Mouse (Mus musculus): ENCODE data around the gene Tmeff1. TPM values are rescaled to one million over a fixed set of nuclear protein-coding genes. Genes with fewer than 3 reads are reported as not detected.

The Tmeff1 gene
- polyA plus RNA-seq, 1 experiment from 2014 or later = 53.5 TPM

- Histone ChIP-seq H3K27me3 (ENCODE audit: poor library complexity, severe bottlenecking) (no peaks in the 10 kb centered on the region), H3K4me1 (peaks cover 11% of the 10 kb centered on the region), H3K36me3 (replicated peaks) (peaks cover 67% of the 10 kb centered on the region), H3K9me3 (peaks cover 8% of the 10 kb centered on the region; the same call in 1 of the 2 replicates), H3K4me3 (no peak overlapping the region), H3K27ac (no peak overlapping the region)
- 95% methylated on average over 7 of the region's 7 CpGs for WGBS
- DNase-seq (ENCODE audit: extremely low spot score, low spot score) = no peak
Observed at GRCm38 (mm10) chr4:48596111-48596510, 11.1 kb downstream of the Tmeff1 start.

- H3K4me3 ChIP-seq = no peak overlapping the region
- H3K4me1 ChIP-seq = peaks cover 11% of the 10 kb centered on the region
- WGBS = 58% methylated on average over 3 of the region's 3 CpGs
- no peak overlapping the region for H3K27ac ChIP-seq
- H3K9me3 ChIP-seq = no peaks in the 10 kb centered on the region
- H3K36me3 ChIP-seq (replicated peaks) = peaks cover 62% of the 10 kb centered on the region
- no peak for DNase-seq (ENCODE audit: extremely low spot score, low spot score)
- no peaks in the 10 kb centered on the region for H3K27me3 ChIP-seq (ENCODE audit: poor library complexity, severe bottlenecking)
Observed at GRCm38 (mm10) chr4:48605650-48606049, 20.7 kb downstream of the Tmeff1 start.

- DNase-seq (ENCODE audit: extremely low spot score, low spot score) = no peak
- no peak overlapping the region for H3K4me3 ChIP-seq
- H3K4me1 ChIP-seq = peaks cover 9% of the 10 kb centered on the region
- H3K27ac ChIP-seq = no peak overlapping the region
- 94% methylated on average over 9 of the region's 9 CpGs for WGBS
- no peaks in the 10 kb centered on the region for H3K27me3 ChIP-seq (ENCODE audit: poor library complexity, severe bottlenecking)
- H3K9me3 ChIP-seq = no peaks in the 10 kb centered on the region
- H3K36me3 ChIP-seq (replicated peaks) = peaks cover 78% of the 10 kb centered on the region
Observed at GRCm38 (mm10) chr4:48609485-48609884, 24.5 kb downstream of the Tmeff1 start.

GRCm38 (mm10) chr4:48610251-48610650 is 25.3 kb downstream of the Tmeff1 start:
- WGBS = 94% methylated on average over 6 of the region's 6 CpGs

GRCm38 (mm10) chr4:48615483-48615882 is 30.5 kb downstream of the Tmeff1 start:
- Histone ChIP-seq H3K4me3 (no peak overlapping the region), H3K27ac (no peak overlapping the region), H3K4me1 (no peaks in the 10 kb centered on the region), H3K36me3 (replicated peaks) (peaks cover 86% of the 10 kb centered on the region), H3K27me3 (ENCODE audit: poor library complexity, severe bottlenecking) (no peaks in the 10 kb centered on the region), H3K9me3 (peaks cover 4% of the 10 kb centered on the region; the same call in 1 of the 2 replicates)
- DNase-seq (ENCODE audit: extremely low spot score, low spot score) = no peak
- WGBS = 98% methylated on average over 4 of the region's 4 CpGs

More at GRCm38 (mm10) chr4:48610251-48610650, 25.3 kb downstream of the Tmeff1 start:
- no peak overlapping the region for H3K27ac ChIP-seq
- no peak for DNase-seq (ENCODE audit: extremely low spot score, low spot score)
- no peaks in the 10 kb centered on the region for H3K9me3 ChIP-seq
- H3K36me3 ChIP-seq (replicated peaks) = peaks cover 77% of the 10 kb centered on the region
- no peak overlapping the region for H3K4me3 ChIP-seq
- peaks cover 7% of the 10 kb centered on the region for H3K4me1 ChIP-seq
- H3K27me3 ChIP-seq (ENCODE audit: poor library complexity, severe bottlenecking) = no peaks in the 10 kb centered on the region

GRCm38 (mm10) chr4:48617201-48617600 is 32.2 kb downstream of the Tmeff1 start:
- no peaks in the 10 kb centered on the region for H3K4me1 ChIP-seq
- H3K4me3 ChIP-seq = no peak overlapping the region
- peaks cover 85% of the 10 kb centered on the region for H3K36me3 ChIP-seq (replicated peaks)
- H3K27me3 ChIP-seq (ENCODE audit: poor library complexity, severe bottlenecking) = no peaks in the 10 kb centered on the region
- WGBS = 97% methylated on average over 15 of the region's 15 CpGs
- peaks cover 4% of the 10 kb centered on the region; the same call in 1 of the 2 replicates for H3K9me3 ChIP-seq
- DNase-seq (ENCODE audit: extremely low spot score, low spot score) = no peak
- no peak overlapping the region for H3K27ac ChIP-seq

- Histone ChIP-seq H3K27ac (no peak overlapping the region), H3K27me3 (ENCODE audit: poor library complexity, severe bottlenecking) (no peaks in the 10 kb centered on the region), H3K4me1 (no peaks in the 10 kb centered on the region), H3K9me3 (peaks cover 4% of the 10 kb centered on the region; the same call in 1 of the 2 replicates), H3K36me3 (replicated peaks) (peaks cover 94% of the 10 kb centered on the region), H3K4me3 (no peak overlapping the region)
- 95% methylated on average over 6 of the region's 6 CpGs for WGBS
- no peak for DNase-seq (ENCODE audit: extremely low spot score, low spot score)
Observed at GRCm38 (mm10) chr4:48620121-48620520, 35.1 kb downstream of the Tmeff1 start.

GRCm38 (mm10) chr4:48622246-48622645 is 37.3 kb downstream of the Tmeff1 start:
- H3K9me3 ChIP-seq = peaks cover 4% of the 10 kb centered on the region; the same call in 1 of the 2 replicates
- no peak overlapping the region for H3K27ac ChIP-seq
- H3K27me3 ChIP-seq (ENCODE audit: poor library complexity, severe bottlenecking) = no peaks in the 10 kb centered on the region
- no peaks in the 10 kb centered on the region for H3K4me1 ChIP-seq
- WGBS = 96% methylated on average over 6 of the region's 6 CpGs
- H3K36me3 ChIP-seq (replicated peaks) = peaks cover 95% of the 10 kb centered on the region
- H3K4me3 ChIP-seq = no peak overlapping the region
- DNase-seq (ENCODE audit: extremely low spot score, low spot score) = no peak

GRCm38 (mm10) chr4:48622946-48623345 is 38.0 kb downstream of the Tmeff1 start:
- no peak for DNase-seq (ENCODE audit: extremely low spot score, low spot score)
- H3K9me3 ChIP-seq = peaks cover 4% of the 10 kb centered on the region; the same call in 1 of the 2 replicates
- H3K27ac ChIP-seq = no peak overlapping the region
- H3K27me3 ChIP-seq (ENCODE audit: poor library complexity, severe bottlenecking) = no peaks in the 10 kb centered on the region
- no peaks in the 10 kb centered on the region for H3K4me1 ChIP-seq
- H3K36me3 ChIP-seq (replicated peaks) = peaks cover 95% of the 10 kb centered on the region
- no peak overlapping the region for H3K4me3 ChIP-seq
- 93% methylated on average over 7 of the region's 7 CpGs for WGBS

- Histone ChIP-seq H3K9me3 (no peaks in the 10 kb centered on the region), H3K27ac (no peak overlapping the region), H3K4me1 (no peaks in the 10 kb centered on the region), H3K4me3 (no peak overlapping the region), H3K27me3 (ENCODE audit: poor library complexity, severe bottlenecking) (no peaks in the 10 kb centered on the region), H3K36me3 (replicated peaks) (peaks cover 96% of the 10 kb centered on the region)
- 86% methylated on average over 6 of the region's 6 CpGs for WGBS
- DNase-seq (ENCODE audit: extremely low spot score, low spot score) = no peak
Observed at GRCm38 (mm10) chr4:48624961-48625360, 40.0 kb downstream of the Tmeff1 start.

GRCm38 (mm10) chr4:48625836-48626235 is 40.9 kb downstream of the Tmeff1 start:
- no peak for DNase-seq (ENCODE audit: extremely low spot score, low spot score)
- Histone ChIP-seq H3K4me1 (0 out of 2 replicates have a peak, but pooled peaks cover 4% of the 10 kb centered on the region), H3K27ac (no peak overlapping the region), H3K36me3 (replicated peaks) (peaks cover 93% of the 10 kb centered on the region), H3K27me3 (ENCODE audit: poor library complexity, severe bottlenecking) (no peaks in the 10 kb centered on the region), H3K4me3 (no peak overlapping the region), H3K9me3 (no peaks in the 10 kb centered on the region)
- 94% methylated on average over 9 of the region's 9 CpGs for WGBS

GRCm38 (mm10) chr4:48629445-48629844 is 44.5 kb downstream of the Tmeff1 start:
- Histone ChIP-seq H3K36me3 (replicated peaks) (peaks cover 78% of the 10 kb centered on the region), H3K27me3 (ENCODE audit: poor library complexity, severe bottlenecking) (no peaks in the 10 kb centered on the region), H3K4me1 (peaks cover 20% of the 10 kb centered on the region), H3K27ac (no peak overlapping the region), H3K9me3 (no peaks in the 10 kb centered on the region), H3K4me3 (no peak overlapping the region)
- DNase-seq (ENCODE audit: extremely low spot score, low spot score) = no peak
- 96% methylated on average over 13 of the region's 13 CpGs for WGBS

- no peaks in the 10 kb centered on the region for H3K9me3 ChIP-seq
- no peak overlapping the region for H3K27ac ChIP-seq
- peaks cover 28% of the 10 kb centered on the region for H3K4me1 ChIP-seq
- no peaks in the 10 kb centered on the region for H3K27me3 ChIP-seq (ENCODE audit: poor library complexity, severe bottlenecking)
- peak; percentile 28 for DNase-seq (ENCODE audit: extremely low spot score, low spot score)
- peaks cover 73% of the 10 kb centered on the region for H3K36me3 ChIP-seq (replicated peaks)
- no peak overlapping the region for H3K4me3 ChIP-seq
- 77% methylated on average over 6 of the region's 6 CpGs for WGBS
Observed at GRCm38 (mm10) chr4:48633529-48633928, 48.6 kb downstream of the Tmeff1 start.

GRCm38 (mm10) chr4:48634058-48634457 is 49.1 kb downstream of the Tmeff1 start:
- no peaks in the 10 kb centered on the region for H3K27me3 ChIP-seq (ENCODE audit: poor library complexity, severe bottlenecking)
- H3K4me1 ChIP-seq = peaks cover 28% of the 10 kb centered on the region
- H3K27ac ChIP-seq = no peak overlapping the region
- H3K36me3 ChIP-seq (replicated peaks) = peaks cover 73% of the 10 kb centered on the region
- WGBS = 85% methylated on average over 2 of the region's 2 CpGs
- H3K9me3 ChIP-seq = no peaks in the 10 kb centered on the region
- DNase-seq (ENCODE audit: extremely low spot score, low spot score) = peak; percentile 25
- no peak overlapping the region for H3K4me3 ChIP-seq

All from forebrain, embryonic 10.5 days (tissue).